Mouse (Mus musculus): ENCODE measurements around the gene Cpt2. TPM values are rescaled to one million over a fixed set of nuclear protein-coding genes. Genes with fewer than 3 reads are reported as not detected.

The Cpt2 gene
- polyA plus RNA-seq, 1 experiment from 2014 or later = 16.3 TPM

DNA sequence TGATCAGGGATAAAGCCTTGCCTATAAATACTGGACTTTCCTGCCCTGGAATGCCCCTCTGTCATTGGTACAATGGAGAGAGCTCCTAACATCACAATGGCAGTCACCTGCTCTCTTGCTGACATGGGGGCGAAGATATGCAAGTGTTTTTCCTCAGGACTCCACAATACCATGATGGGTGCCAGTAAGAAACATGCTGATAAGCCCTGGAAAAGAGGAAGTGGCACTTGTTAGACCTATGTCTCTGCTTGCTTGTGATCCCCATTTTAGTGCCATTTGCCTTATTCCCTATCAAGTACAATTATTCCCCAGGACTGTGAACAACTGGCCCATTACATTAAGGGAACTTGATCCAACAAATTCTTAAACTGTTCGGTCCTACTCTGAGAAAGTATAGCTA, 5.3 kb upstream of the Cpt2 start:
- Histone ChIP-seq H3K9ac (ENCODE audit: low read depth, low read length) (no peak overlapping the region), H3K36me3 (ENCODE audit: control insufficient read depth, insufficient read depth, low read length) (no peaks in the 10 kb centered on the region), H3K27ac (ENCODE audit: low read depth, low read length) (no peak overlapping the region), H3K4me3 (ENCODE audit: low read length) (no peak overlapping the region), H3K9me3 (ENCODE audit: control insufficient read depth, low read length) (no peaks in the 10 kb centered on the region), H3K27me3 (replicated peaks; ENCODE audit: control insufficient read depth, insufficient read depth, low read length) (no peaks in the 10 kb centered on the region), H3K4me2 (ENCODE audit: low read length) (no peak overlapping the region), H3K4me1 (ENCODE audit: control insufficient read depth, insufficient read depth, low read depth, low read length) (no peaks in the 10 kb centered on the region)
- WGBS = 84% methylated on average over 2 of the region's 2 CpGs
- no peak for ATAC-seq

DNA sequence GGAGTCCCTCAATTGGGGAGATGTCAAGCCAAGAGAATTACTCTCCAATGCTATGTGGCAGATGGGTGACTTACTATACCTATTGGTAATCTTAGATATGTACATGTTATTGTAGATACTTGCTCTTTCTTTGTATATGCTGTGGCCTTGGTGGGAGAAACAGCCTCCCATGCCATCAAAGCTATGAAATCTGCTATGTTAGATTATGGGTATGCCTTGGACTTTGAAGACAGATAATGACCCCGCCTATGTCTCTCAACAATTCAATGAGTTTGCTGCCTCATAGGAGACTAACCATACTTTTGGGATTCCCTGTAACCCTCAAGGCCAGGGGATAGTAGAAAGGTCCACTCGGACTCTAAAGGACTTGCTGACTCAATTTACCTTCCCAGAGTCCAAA, 4.9 kb upstream of the Cpt2 start:
- H3K36me3 ChIP-seq (ENCODE audit: control insufficient read depth, insufficient read depth, low read length) = no peaks in the 10 kb centered on the region
- H3K27ac ChIP-seq (ENCODE audit: low read depth, low read length) = no peak overlapping the region
- no peak overlapping the region for H3K4me3 ChIP-seq (ENCODE audit: low read length)
- H3K9me3 ChIP-seq (ENCODE audit: control insufficient read depth, low read length) = no peaks in the 10 kb centered on the region
- no peaks in the 10 kb centered on the region for H3K27me3 ChIP-seq (replicated peaks; ENCODE audit: control insufficient read depth, insufficient read depth, low read length)
- 79% methylated on average over 2 of the region's 2 CpGs for WGBS
- no peak for ATAC-seq
- H3K4me1 ChIP-seq (ENCODE audit: control insufficient read depth, insufficient read depth, low read depth, low read length) = no peaks in the 10 kb centered on the region
- no peak overlapping the region for H3K9ac ChIP-seq (ENCODE audit: low read depth, low read length)
- H3K4me2 ChIP-seq (ENCODE audit: low read length) = no peak overlapping the region

DNA sequence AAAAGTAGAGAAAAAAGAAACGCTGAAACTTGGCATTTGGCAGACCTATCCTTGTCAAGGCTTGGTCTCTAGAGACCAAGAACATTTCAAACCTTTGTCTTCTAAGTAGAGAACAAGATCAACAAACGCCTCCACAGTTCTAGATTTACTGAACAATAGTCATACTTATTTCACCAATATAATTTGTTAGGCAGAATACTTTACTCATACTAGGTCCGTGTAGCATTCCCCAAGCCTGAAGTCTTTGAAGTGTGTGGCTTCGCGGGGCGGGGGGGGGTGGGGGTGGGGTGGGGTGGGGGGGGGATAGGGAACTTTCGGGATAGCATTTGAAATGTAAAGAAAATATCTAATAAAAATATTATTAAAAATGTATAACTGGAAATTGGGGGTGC, 389 bp upstream of the Cpt2 start:
- Histone ChIP-seq H3K36me3 (ENCODE audit: control insufficient read depth, insufficient read depth, low read length) (no peaks in the 10 kb centered on the region), H3K9ac (ENCODE audit: low read depth, low read length) (peak overlapping the region; percentile 79; the same call in 1 of the 2 replicates), H3K27ac (ENCODE audit: low read depth, low read length) (no peak overlapping the region), H3K27me3 (replicated peaks; ENCODE audit: control insufficient read depth, insufficient read depth, low read length) (no peaks in the 10 kb centered on the region), H3K4me1 (ENCODE audit: control insufficient read depth, insufficient read depth, low read depth, low read length) (peaks cover 7% of the 10 kb centered on the region; the same call in 1 of the 2 replicates), H3K4me2 (ENCODE audit: low read length) (peak overlapping the region; percentile 72), H3K9me3 (ENCODE audit: control insufficient read depth, low read length) (no peaks in the 10 kb centered on the region), H3K4me3 (ENCODE audit: low read length) (peak overlapping the region; percentile 69)
- ATAC-seq = no peak
- WGBS = 48% methylated on average over 7 of the region's 7 CpGs

DNA sequence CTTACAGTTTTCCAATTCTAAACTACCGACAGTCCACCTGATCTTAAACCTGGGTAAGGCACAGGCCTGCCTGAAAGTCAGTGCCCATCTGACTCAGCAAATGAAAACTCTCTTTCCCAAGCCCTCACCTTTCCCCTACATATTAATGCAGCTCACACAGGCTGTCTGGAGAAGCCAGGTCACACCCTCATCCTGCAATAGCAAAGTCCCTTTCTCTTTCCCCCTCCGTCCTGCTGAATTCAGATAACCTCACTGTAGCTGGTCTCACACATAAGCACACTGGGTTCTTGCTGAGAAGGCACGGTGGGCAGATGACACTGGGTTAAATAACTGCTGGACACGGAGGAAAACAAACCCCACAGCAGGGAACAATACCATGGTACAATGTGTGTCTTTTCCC, 1.5 kb downstream of the Cpt2 start:
- Histone ChIP-seq H3K9me3 (ENCODE audit: control insufficient read depth, low read length) (no peaks in the 10 kb centered on the region), H3K4me1 (ENCODE audit: control insufficient read depth, insufficient read depth, low read depth, low read length) (peaks cover 7% of the 10 kb centered on the region; the same call in 1 of the 2 replicates), H3K4me2 (ENCODE audit: low read length) (peak overlapping the region; percentile 2), H3K9ac (ENCODE audit: low read depth, low read length) (no peak overlapping the region), H3K27ac (ENCODE audit: low read depth, low read length) (no peak overlapping the region), H3K27me3 (replicated peaks; ENCODE audit: control insufficient read depth, insufficient read depth, low read length) (no peaks in the 10 kb centered on the region), H3K4me3 (ENCODE audit: low read length) (no peak overlapping the region), H3K36me3 (ENCODE audit: control insufficient read depth, insufficient read depth, low read length) (no peaks in the 10 kb centered on the region)
- 58% methylated on average over 4 of the region's 4 CpGs for WGBS
- ATAC-seq = no peak

- 75% methylated on average over 8 of the region's 8 CpGs for WGBS
- H3K27ac ChIP-seq (ENCODE audit: low read depth, low read length) = no peak overlapping the region
- no peak for ATAC-seq
These were observed 2.2 kb downstream of the Cpt2 start for GRCm38 (mm10) chr4:107921152-107921695.

GRCm38 (mm10) chr4:107920336-107920735, 3.1 kb downstream of the Cpt2 start:
- peaks cover 7% of the 10 kb centered on the region; the same call in 1 of the 2 replicates for H3K4me1 ChIP-seq (ENCODE audit: control insufficient read depth, insufficient read depth, low read depth, low read length)

More at GRCm38 (mm10) chr4:107921152-107921695, 2.2 kb downstream of the Cpt2 start:
- no peak overlapping the region for H3K4me2 ChIP-seq (ENCODE audit: low read length)
- H3K9ac ChIP-seq (ENCODE audit: low read depth, low read length) = no peak overlapping the region
- no peak overlapping the region for H3K4me3 ChIP-seq (ENCODE audit: low read length)
- H3K4me1 ChIP-seq (ENCODE audit: control insufficient read depth, insufficient read depth, low read depth, low read length) = peaks cover 7% of the 10 kb centered on the region; the same call in 1 of the 2 replicates
- no peaks in the 10 kb centered on the region for H3K27me3 ChIP-seq (replicated peaks; ENCODE audit: control insufficient read depth, insufficient read depth, low read length)
- H3K9me3 ChIP-seq (ENCODE audit: control insufficient read depth, low read length) = no peaks in the 10 kb centered on the region
- no peaks in the 10 kb centered on the region for H3K36me3 ChIP-seq (ENCODE audit: control insufficient read depth, insufficient read depth, low read length)

DNA sequence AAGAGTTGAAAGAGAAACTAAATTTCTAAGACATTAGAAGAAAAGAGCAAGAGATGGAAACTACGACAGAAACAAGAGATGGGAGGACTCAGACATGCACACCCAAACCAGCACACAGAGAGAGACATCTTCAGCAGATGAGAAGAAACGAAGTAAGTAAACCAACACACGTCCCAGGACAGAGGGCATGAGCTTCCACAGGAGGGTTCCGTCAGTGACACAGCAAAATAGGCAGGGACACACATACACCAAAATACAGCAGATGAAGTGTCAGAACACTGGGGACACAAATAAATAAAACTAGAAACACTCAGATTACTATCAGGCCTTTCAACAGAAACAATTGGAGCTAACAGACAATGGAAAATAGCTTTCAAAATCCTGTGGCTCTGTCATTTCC, 13.4 kb downstream of the Cpt2 start:
- Histone ChIP-seq H3K4me3 (ENCODE audit: low read length) (no peak overlapping the region), H3K27me3 (replicated peaks; ENCODE audit: control insufficient read depth, insufficient read depth, low read length) (no peaks in the 10 kb centered on the region), H3K27ac (ENCODE audit: low read depth, low read length) (no peak overlapping the region), H3K9ac (ENCODE audit: low read depth, low read length) (no peak overlapping the region), H3K4me2 (ENCODE audit: low read length) (no peak overlapping the region), H3K9me3 (ENCODE audit: control insufficient read depth, low read length) (no peaks in the 10 kb centered on the region), H3K4me1 (ENCODE audit: control insufficient read depth, insufficient read depth, low read depth, low read length) (no peaks in the 10 kb centered on the region), H3K36me3 (ENCODE audit: control insufficient read depth, insufficient read depth, low read length) (peaks cover 9% of the 10 kb centered on the region)
- ATAC-seq = no peak
- 92% methylated on average over 4 of the region's 4 CpGs for WGBS

More at GRCm38 (mm10) chr4:107920336-107920735, 3.1 kb downstream of the Cpt2 start:
- no peaks in the 10 kb centered on the region for H3K36me3 ChIP-seq (ENCODE audit: control insufficient read depth, insufficient read depth, low read length)
- WGBS = 84% methylated on average over 2 of the region's 2 CpGs
- H3K4me2 ChIP-seq (ENCODE audit: low read length) = no peak overlapping the region
- no peaks in the 10 kb centered on the region for H3K27me3 ChIP-seq (replicated peaks; ENCODE audit: control insufficient read depth, insufficient read depth, low read length)
- no peak for ATAC-seq
- no peak overlapping the region for H3K9ac ChIP-seq (ENCODE audit: low read depth, low read length)
- no peak overlapping the region for H3K4me3 ChIP-seq (ENCODE audit: low read length)
- H3K27ac ChIP-seq (ENCODE audit: low read depth, low read length) = no peak overlapping the region
- no peaks in the 10 kb centered on the region for H3K9me3 ChIP-seq (ENCODE audit: control insufficient read depth, low read length)

DNA sequence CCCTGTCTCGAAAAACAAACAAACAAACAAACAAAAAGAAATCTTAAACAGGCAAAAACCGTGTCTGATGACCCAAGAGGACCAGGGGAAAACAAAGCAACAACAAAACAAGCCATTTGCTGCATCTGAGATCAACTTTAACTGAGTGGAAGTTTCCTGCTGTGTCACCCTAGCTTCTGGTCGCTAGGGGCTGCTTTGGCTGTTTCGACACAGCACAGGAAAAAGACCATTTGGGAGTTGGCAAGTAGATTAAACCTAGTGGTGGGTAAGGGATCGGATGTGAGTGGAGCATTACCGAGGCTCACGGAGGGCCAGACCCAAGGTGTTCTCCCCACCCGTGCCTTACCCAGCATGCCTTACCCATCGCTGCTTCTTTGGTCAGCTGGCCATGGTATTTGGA, 16.8 kb downstream of the Cpt2 start:
- no peak overlapping the region for H3K4me2 ChIP-seq (ENCODE audit: low read length)
- WGBS = 91% methylated on average over 9 of the region's 9 CpGs
- ATAC-seq = no peak
- no peak overlapping the region for H3K9ac ChIP-seq (ENCODE audit: low read depth, low read length)
- H3K36me3 ChIP-seq (ENCODE audit: control insufficient read depth, insufficient read depth, low read length) = peaks cover 1% of the 10 kb centered on the region; the same call in 1 of the 2 replicates
- H3K27me3 ChIP-seq (replicated peaks; ENCODE audit: control insufficient read depth, insufficient read depth, low read length) = no peaks in the 10 kb centered on the region
- no peak overlapping the region for H3K27ac ChIP-seq (ENCODE audit: low read depth, low read length)
- H3K9me3 ChIP-seq (ENCODE audit: control insufficient read depth, low read length) = no peaks in the 10 kb centered on the region
- no peaks in the 10 kb centered on the region for H3K4me1 ChIP-seq (ENCODE audit: control insufficient read depth, insufficient read depth, low read depth, low read length)
- no peak overlapping the region for H3K4me3 ChIP-seq (ENCODE audit: low read length)

GRCm38 (mm10) chr4:107904252-107904651, 19.2 kb downstream of the Cpt2 start:
- H3K27ac ChIP-seq (ENCODE audit: low read depth, low read length) = no peak overlapping the region

More at GRCm38 (mm10) chr4:107904252-107904651, 19.2 kb downstream of the Cpt2 start:
- H3K4me2 ChIP-seq (ENCODE audit: low read length) = no peak overlapping the region
- ATAC-seq = no peak
- H3K4me1 ChIP-seq (ENCODE audit: control insufficient read depth, insufficient read depth, low read depth, low read length) = no peaks in the 10 kb centered on the region
- H3K36me3 ChIP-seq (ENCODE audit: control insufficient read depth, insufficient read depth, low read length) = no peaks in the 10 kb centered on the region; the same call in 1 of the 2 replicates
- WGBS = 94% methylated on average over 10 of the region's 10 CpGs
- H3K4me3 ChIP-seq (ENCODE audit: low read length) = no peak overlapping the region
- no peaks in the 10 kb centered on the region for H3K9me3 ChIP-seq (ENCODE audit: control insufficient read depth, low read length)
- H3K9ac ChIP-seq (ENCODE audit: low read depth, low read length) = no peak overlapping the region
- no peaks in the 10 kb centered on the region for H3K27me3 ChIP-seq (replicated peaks; ENCODE audit: control insufficient read depth, insufficient read depth, low read length)

Data from hindbrain, embryonic 16.5 days (tissue).